Mouse (Mus musculus) brown adipose tissue, adult 24 weeks (tissue): ENCODE results near the gene Spint4. TPM values are rescaled to one million over a fixed set of nuclear protein-coding genes. Genes with fewer than 3 reads are reported as not detected.

Experiments
- H3K27ac ChIP-seq: fragments of 200-500 bp; replicated peaks from 2 replicates; pipeline ENCODE4 v1.5.1; 2012; ENCODE audit warnings: low read depth, mild to moderate bottlenecking, low read length
- H3K4me1 ChIP-seq: fragments of 200-500 bp; 2 replicates; pipeline ENCODE4 v1.6.1; 2012; ENCODE audit warnings: low read length, mixed read lengths; ENCODE audit not compliant: control insufficient read depth, insufficient read depth, insufficient read length
- H3K4me3 ChIP-seq: fragments of 200-500 bp; 2 replicates; pipeline ENCODE4 v1.5.1; 2012; ENCODE audit warnings: low read depth, mild to moderate bottlenecking, low read length, moderate library complexity; ENCODE audit not compliant: insufficient read depth
- polyA plus RNA-seq: library from polyadenylated mRNA; stranded (reverse); fragments of >200 nt; gene quantifications from 2 replicates; pipeline ENCODE4 v1.2.4, GENCODE M21; 2012; ENCODE audit not compliant: missing spikeins, insufficient read depth, insufficient read length

Spint4 gene
- polyA plus RNA-seq = not detected in 2 replicates

DNA sequence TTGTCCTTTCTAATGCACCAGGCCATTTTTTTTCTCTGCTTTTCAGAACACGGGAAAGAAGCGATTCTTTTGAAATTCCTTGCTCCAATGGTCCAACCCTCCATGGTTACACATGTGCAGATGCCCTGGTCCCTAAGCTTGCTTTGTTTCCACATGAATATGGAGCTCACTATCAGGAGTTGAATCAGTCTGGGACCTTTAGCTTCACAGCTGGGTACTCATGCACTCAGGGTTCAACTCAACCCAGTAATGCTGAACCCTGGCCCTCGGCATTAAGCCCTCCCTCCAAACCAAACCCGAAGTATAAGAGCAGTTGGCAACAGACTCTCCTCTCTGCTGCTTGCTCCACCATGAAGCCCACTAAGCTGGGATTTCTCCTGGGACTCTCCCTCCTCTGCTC lies at the start of gene Spint4:
Gene Spint4 (plus strand): TSS at position 301 of the 400 bp plus-strand sequence.
- no peak within 1 kb of the TSS for H3K4me3 ChIP-seq
- no peak within 1 kb of the TSS for H3K27ac ChIP-seq
- no peaks in the 10 kb centered on the region for H3K4me1 ChIP-seq

DNA sequence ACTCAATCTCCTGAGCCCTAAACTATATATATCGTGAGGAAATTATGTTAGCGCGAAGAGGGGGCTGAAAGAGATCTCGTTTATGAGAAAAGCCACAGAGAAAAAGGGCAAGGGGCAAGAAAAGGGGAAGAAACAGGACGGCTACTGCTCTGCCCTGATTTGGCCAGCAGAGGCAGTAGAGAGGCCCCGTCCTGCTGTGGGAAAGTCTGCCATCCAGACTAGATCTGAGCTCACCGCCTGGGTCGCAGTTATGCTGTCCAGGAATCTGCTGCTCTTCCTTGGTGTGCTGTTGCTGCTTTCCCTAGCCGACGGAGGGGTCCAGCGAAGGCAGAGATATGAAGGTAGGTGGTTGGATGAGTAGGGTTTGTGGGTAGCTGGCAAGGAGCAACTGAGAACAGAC lies 42.4 kb upstream of the Spint4 start, which contains the start of gene Wfdc10:
Gene Wfdc10 (plus strand): TSS at position 189 of the 400 bp plus-strand sequence.
- no peak within 1 kb of the TSS for H3K4me3 ChIP-seq
- H3K4me1 ChIP-seq = no peaks in the 10 kb centered on the region
- H3K27ac ChIP-seq = no peak within 1 kb of the TSS

DNA sequence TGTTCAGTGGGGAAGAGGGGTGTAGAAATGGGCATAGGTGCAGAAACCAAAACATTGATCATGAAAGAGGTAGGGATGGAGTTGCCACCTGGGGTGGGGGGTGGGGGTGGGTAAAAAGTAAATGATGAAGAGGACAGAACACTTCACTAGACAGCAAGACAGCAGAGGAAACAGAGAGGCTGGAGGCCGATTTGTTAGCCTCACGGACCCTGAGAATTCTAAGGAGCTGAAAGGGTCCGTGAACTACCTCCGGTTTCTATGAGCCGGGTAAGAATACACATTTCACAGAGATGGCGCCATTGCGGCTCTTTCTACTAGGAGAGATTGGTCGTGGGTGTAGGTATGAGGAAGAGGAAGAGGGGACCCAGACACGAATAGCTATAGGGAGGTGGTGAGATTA lies 41.8 kb upstream of the Spint4 start, which contains the start of gene Wfdc9:
Gene Wfdc9 (minus strand): TSS at position 101 of the 400 bp plus-strand sequence.
- Histone ChIP-seq H3K4me3 (no peak within 1 kb of the TSS), H3K4me1 (no peaks in the 10 kb centered on the region), H3K27ac (no peak within 1 kb of the TSS)

DNA sequence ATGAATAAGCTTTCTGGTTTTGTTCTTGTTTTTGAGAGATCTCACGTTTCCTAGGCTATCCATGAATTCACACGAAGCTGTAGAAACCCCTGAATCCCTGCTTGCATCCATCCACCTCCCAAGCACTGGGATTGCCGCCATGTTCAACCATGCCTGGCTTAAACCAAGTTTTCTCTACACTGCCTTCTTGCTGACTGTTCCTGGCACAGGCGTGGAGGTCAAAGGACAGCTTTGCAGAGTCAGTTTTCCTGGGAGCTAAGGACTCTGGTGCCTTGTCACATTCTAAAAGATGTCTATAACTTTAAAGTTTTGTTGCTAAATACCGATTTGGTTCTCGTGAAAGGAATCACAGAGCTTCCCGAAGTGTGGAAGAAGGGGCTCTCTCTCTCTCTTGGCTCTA lies 33.5 kb upstream of the Spint4 start:
- H3K4me1 ChIP-seq = no peaks in the 10 kb centered on the region
- no peak overlapping the region for H3K4me3 ChIP-seq

DNA sequence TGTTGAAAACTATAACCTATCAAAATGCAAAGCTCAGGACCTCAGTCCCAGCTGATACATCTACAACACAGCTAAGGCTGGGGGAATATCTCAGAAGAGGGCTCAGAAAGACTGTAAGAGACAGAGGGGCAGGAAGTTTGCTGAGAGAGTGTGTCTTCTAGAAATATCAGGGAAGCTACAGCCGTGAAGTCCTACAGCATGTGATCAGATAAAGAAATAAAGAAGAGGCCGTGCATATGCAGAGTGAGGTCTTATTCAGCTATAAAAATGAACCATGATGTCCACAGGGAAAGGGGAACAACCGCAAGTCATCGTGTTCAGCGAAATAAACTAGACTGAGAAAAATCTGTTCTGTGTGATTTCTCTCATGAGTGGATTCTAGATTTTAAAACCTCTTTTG lies 28.0 kb upstream of the Spint4 start:
- H3K4me1 ChIP-seq = no peaks in the 10 kb centered on the region
- no peak overlapping the region for H3K27ac ChIP-seq
- H3K4me3 ChIP-seq = no peak overlapping the region

More for the DNA sequence above, 33.5 kb upstream of the Spint4 start:
- H3K27ac ChIP-seq = no peak overlapping the region

DNA sequence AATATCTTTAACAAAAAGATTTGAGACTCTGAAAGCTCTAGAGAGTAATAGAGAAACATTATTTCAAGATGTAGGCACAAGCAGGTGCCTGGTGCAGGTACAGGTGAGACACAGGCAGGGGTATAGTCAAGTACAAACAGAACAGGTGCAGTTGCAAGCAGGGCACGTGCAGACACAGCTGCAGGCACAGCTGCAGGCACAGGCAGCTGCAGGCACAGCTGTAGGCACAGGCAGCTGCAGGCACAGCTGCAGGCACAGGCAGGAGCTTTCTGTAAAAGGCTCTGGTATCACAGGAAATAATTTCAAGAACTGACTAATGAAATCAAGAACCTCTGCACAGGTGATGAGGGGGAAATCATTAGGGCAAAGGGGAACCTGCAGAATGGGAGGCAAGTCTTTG lies 27.4 kb upstream of the Spint4 start:
- Histone ChIP-seq H3K27ac (no peak overlapping the region), H3K4me3 (no peak overlapping the region), H3K4me1 (no peaks in the 10 kb centered on the region)

DNA sequence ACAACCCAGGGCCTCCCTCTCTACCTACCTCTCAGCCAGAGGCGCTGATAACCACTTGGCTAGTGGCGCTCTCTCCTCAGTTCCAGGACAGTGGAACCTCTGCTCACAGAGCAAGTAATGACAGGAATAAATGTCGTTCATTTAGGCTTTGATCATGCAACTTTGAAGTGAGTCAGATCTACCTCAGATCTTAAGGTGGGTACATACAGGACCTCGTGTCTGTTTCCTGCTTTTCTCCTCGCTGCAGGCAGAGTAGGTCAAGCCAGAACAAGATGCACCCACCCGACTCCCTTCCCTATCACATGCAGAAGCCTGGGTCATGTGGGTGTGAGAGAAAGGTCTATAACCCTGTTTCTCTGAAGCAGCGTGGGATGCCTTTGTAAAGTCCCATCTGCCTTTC lies 24.3 kb upstream of the Spint4 start, which contains the start of gene Wfdc11:
Gene Wfdc11 (minus strand): TSS at position 101 of the 400 bp plus-strand sequence.
- no peak within 1 kb of the TSS for H3K4me3 ChIP-seq
- H3K27ac ChIP-seq = no peak within 1 kb of the TSS
- H3K4me1 ChIP-seq = no peaks in the 10 kb centered on the region

DNA sequence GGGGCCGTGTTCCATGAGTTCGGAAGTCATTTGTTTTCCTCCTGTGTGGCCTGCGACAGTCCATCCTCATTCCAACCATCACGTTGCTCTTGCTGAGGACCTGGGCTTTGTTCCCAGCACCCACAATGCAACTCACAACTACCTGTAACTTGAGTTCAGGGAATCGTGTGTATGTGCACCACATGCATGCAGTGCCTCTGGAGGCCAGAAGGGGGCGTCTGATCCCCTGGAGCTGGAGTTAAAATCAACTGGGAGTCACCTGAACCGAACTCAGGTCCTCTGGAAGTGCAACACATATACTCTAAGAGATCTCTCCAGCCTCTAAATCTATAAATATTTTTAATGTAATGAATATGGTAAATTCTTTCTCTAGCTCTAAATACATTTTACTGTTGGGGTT lies 22.2 kb upstream of the Spint4 start:
- no peak overlapping the region for H3K27ac ChIP-seq
- no peak overlapping the region for H3K4me3 ChIP-seq
- H3K4me1 ChIP-seq = no peaks in the 10 kb centered on the region

DNA sequence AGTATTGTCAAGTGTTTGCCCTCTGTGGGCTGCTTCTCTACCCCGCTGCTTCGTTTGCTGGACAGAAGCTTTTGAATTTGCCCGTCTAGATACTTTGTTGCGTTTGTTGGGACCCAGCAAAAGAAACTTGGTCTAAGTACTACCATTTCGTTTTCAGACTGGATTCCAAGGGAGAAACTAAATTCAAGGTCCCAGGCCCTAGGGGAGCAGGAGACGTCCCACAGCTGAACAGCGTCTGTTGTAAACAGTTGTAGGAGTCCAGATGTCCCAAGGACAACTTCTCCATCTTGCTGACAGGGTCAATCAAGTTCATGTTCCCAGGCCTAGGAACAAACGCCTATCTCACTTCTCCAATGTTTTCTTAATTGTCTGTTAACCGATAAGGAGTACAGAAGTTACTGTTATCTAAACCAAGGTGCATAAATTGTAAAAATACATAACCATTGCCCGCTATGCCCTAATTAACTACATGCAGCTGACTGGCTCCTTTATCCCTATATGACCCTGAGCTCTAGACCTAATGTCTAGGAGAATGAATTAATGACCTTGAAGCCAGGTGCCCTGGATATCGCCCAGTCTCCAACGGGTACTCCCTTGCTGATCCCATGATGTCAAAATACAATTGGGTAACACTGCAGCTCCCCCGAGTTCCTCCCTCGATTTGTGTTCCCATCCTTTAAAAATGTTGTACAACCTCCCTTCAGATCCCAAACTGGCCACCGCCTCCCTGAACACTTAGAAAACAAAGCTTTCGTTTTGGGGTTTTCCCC lies 21.2 kb upstream of the Spint4 start:
- no peaks in the 10 kb centered on the region for H3K4me1 ChIP-seq
- no peak overlapping the region for H3K27ac ChIP-seq
- no peak overlapping the region for H3K4me3 ChIP-seq

DNA sequence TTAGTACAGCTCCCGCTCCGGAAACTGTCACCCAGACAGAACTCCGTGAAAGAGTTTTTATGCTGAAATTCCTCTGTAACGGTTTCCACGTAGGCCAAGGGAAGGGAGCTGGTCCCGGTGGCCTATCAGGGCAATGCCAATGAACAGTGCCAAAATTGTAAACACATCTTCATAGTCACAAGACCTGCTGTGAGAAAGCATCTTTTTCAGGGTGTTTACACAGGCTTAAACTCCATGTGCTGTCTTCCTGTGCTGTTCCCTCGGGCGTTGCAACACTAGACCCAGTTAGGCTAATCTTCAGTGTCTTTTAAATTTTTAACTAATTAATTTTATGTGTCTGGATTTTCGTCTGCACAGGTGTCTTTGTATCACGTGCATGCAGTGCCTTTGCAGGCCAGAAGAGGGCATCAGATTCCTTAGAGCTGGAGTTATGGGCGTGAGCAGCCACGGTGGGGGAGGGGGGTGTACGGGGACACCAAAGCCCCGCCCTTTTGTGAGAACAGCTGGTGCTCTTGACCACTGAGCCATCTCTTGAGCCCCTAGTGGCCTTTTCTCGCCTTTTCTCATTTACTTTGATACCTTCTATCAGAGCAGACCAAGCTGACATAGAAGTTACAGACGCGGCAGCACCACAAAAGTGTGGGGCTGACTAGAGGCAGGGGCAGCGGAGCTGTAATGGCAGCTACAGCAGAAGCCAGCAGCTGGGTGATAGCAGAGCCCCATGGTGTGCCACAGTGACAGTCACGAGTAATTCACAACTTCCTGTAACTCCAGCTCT lies 19.3 kb upstream of the Spint4 start:
- Histone ChIP-seq H3K4me1 (no peaks in the 10 kb centered on the region), H3K4me3 (peak overlapping the region; percentile 42; the same call in 1 of the 2 replicates), H3K27ac (no peak overlapping the region)

DNA sequence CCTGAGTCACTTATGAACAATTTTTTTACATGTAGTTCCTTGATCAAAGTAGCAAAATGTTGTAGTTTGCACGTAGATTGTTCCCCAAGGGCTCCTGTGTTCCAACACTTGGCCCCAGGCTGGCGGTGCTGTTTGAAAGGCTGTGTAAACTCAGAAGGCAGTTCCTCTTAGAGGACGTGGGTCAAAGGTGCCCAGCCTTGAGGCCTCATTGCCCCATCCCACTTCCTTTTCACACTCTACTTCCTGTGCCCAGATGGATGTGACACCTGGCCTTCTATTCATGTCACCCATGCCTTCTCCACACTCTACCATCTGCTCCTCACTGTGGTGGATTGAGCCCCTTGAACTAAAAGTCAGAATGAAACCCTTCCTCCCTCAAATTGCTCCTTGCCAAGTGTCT lies 18.4 kb upstream of the Spint4 start:
- H3K4me1 ChIP-seq = no peaks in the 10 kb centered on the region
- no peak overlapping the region for H3K4me3 ChIP-seq
- no peak overlapping the region for H3K27ac ChIP-seq

DNA sequence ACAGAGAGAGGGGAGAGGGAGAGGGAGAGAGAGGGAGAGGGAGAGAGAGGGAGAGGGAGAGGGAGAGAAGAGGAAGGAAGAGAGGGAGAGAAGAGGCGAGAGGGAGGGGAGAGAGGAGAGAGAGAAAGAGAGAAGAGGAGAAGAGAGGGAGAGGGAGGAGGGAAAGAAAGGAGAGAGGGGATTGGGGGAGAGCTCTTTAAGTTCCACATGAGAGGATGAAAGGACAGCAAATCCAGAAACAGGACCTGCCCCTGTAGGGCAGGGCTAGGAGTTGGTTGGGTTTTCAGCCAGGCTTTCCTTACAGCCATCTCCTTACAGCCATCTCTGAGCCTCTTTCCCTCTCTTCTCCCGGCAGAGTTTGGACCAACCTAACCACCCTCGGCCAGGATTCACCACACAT lies 13.5 kb upstream of the Spint4 start, which contains the start of gene Wfdc13:
Gene Wfdc13 (plus strand): TSS at position 301 of the 400 bp plus-strand sequence.
- H3K27ac ChIP-seq = no peak within 1 kb of the TSS
- H3K4me3 ChIP-seq = no peak within 1 kb of the TSS
- H3K4me1 ChIP-seq = no peaks in the 10 kb centered on the region

DNA sequence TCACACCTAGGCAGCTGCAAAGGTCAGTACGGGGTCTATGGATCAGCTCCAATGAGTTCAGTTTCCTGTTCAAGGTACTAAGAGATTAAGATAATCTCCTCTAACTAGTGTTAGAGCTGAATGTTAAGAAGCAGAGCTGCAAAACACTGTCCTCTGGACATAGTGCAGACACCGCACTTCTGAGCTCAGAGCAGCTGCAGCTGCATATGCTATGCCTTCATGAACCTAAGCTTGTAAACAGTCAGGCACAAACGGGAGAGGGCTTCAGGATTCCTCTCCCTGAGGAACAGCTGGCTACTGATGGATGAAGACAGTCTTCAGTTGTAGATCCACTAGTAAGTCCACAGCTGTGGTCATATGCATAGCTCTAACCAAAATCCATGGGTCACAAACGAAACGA lies 2.7 kb downstream of the Spint4 start:
- H3K4me3 ChIP-seq = no peak overlapping the region
- no peak overlapping the region for H3K27ac ChIP-seq
- H3K4me1 ChIP-seq = no peaks in the 10 kb centered on the region

DNA sequence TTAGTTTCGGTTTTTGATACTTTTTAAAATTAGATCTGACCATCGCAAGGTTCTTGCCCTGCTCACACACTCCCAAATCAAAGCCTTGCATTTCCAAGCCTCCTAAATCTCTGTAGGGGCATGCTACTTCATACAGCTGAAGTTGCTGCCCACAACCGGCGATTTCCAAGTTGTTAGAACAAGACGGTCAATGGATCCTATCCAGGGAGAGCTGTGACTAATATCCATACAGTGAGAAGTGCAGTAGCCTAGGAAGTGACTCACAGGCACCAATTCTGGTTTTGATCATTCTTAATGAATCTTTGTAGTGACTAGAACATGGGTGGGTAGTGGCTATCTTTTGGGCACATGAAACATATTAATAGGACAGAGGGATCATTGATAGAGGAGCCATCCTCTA lies 3.5 kb downstream of the Spint4 start:
- Histone ChIP-seq H3K27ac (no peak overlapping the region), H3K4me1 (no peaks in the 10 kb centered on the region), H3K4me3 (no peak overlapping the region)

DNA sequence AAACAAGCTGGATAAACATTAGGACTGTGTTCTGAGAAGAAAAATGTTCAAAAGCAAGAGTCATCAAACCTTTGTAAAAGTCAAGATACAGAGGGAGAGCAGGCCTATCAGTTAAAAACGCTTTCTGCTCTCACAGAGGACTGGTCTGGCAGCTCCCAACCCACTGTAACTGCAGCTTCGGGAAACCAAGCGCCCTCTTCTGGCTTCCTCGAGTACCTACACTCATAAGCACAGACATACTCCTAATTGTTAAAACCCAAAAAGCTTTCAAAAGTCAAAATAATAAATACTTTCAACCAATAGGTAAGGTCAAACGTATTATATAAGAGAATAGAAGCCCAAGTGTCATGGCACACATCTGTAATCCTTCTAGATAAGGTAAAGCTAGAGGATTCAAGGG lies 5.9 kb downstream of the Spint4 start:
- no peak overlapping the region for H3K27ac ChIP-seq
- H3K4me1 ChIP-seq = no peaks in the 10 kb centered on the region
- no peak overlapping the region for H3K4me3 ChIP-seq
